Mouse (Mus musculus): ENCODE measurements at regions not wholly inside any gene's neighbourhood (a gene's known extent, or its start where the extent isn't known, plus 50 kb on each side); places are given as distances from the start of the nearest gene placed in this dataset.

GRCm38 (mm10) chr2:128388883-128389470, 202.0 kb upstream of the Spdye4c start:
- Histone ChIP-seq H3K4me3 (ENCODE audit: control insufficient read depth, insufficient read depth, low read length) (no peak overlapping the region), H3K27me3 (ENCODE audit: control insufficient read depth, insufficient read depth, low read length) (no peaks in the 10 kb centered on the region), H3K27ac (ENCODE audit: control insufficient read depth, insufficient read depth, low read length) (no peak overlapping the region), H3K4me1 (replicated peaks; ENCODE audit: control insufficient read depth, insufficient read depth, low read length) (peaks cover 2% of the 10 kb centered on the region; the same call in 1 of the 2 replicates), H3K36me3 (ENCODE audit: control insufficient read depth, insufficient read depth, low read length) (no peaks in the 10 kb centered on the region)
- TF ChIP-seq CTCF (IDR thresholded peaks at IDR 0.05; ENCODE audit: borderline replicate concordance, control insufficient read depth, extremely low read depth, insufficient read depth, low read length, poor library complexity) (no peak), POLR2A (IDR thresholded peaks at IDR 0.05; ENCODE audit: control insufficient read depth, extremely low read depth, insufficient read depth, low read length, poor library complexity) (no peak)
- DNase-seq: no peak
- 58% methylated on average over 7 of the region's 7 CpGs for WGBS

GRCm38 (mm10) chr2:128392344-128392743, 198.7 kb upstream of the Spdye4c start:
- Histone ChIP-seq H3K27ac (ENCODE audit: control insufficient read depth, insufficient read depth, low read length) (no peak overlapping the region), H3K27me3 (ENCODE audit: control insufficient read depth, insufficient read depth, low read length) (no peaks in the 10 kb centered on the region), H3K4me1 (replicated peaks; ENCODE audit: control insufficient read depth, insufficient read depth, low read length) (peaks cover 2% of the 10 kb centered on the region; the same call in 1 of the 2 replicates), H3K4me3 (ENCODE audit: control insufficient read depth, insufficient read depth, low read length) (no peak overlapping the region), H3K36me3 (ENCODE audit: control insufficient read depth, insufficient read depth, low read length) (no peaks in the 10 kb centered on the region)
- TF ChIP-seq POLR2A (IDR thresholded peaks at IDR 0.05; ENCODE audit: control insufficient read depth, extremely low read depth, insufficient read depth, low read length, poor library complexity) (no peak), CTCF (IDR thresholded peaks at IDR 0.05; ENCODE audit: borderline replicate concordance, control insufficient read depth, extremely low read depth, insufficient read depth, low read length, poor library complexity) (no peak)
- no peak for DNase-seq
- WGBS: 18% methylated on average over 9 of the region's 9 CpGs

- no peak overlapping the region for H3K27ac ChIP-seq (ENCODE audit: control insufficient read depth, insufficient read depth, low read length)
- no peak for DNase-seq
- no peak for TF ChIP-seq CTCF (IDR thresholded peaks at IDR 0.05; ENCODE audit: borderline replicate concordance, control insufficient read depth, extremely low read depth, insufficient read depth, low read length, poor library complexity)
- TF ChIP-seq POLR2A (IDR thresholded peaks at IDR 0.05; ENCODE audit: control insufficient read depth, extremely low read depth, insufficient read depth, low read length, poor library complexity): no peak
- H3K36me3 ChIP-seq (ENCODE audit: control insufficient read depth, insufficient read depth, low read length): no peaks in the 10 kb centered on the region
- WGBS: 29% methylated on average over 8 of the region's 8 CpGs
- H3K4me3 ChIP-seq (ENCODE audit: control insufficient read depth, insufficient read depth, low read length): no peak overlapping the region
- H3K4me1 ChIP-seq (replicated peaks; ENCODE audit: control insufficient read depth, insufficient read depth, low read length): no peaks in the 10 kb centered on the region; the same call in 1 of the 2 replicates
- H3K27me3 ChIP-seq (ENCODE audit: control insufficient read depth, insufficient read depth, low read length): no peaks in the 10 kb centered on the region
These were observed 197.6 kb upstream of the Spdye4c start for GRCm38 (mm10) chr2:128393401-128393800.

- Histone ChIP-seq H3K4me3 (ENCODE audit: control insufficient read depth, insufficient read depth, low read length) (no peak overlapping the region), H3K36me3 (ENCODE audit: control insufficient read depth, insufficient read depth, low read length) (no peaks in the 10 kb centered on the region), H3K4me1 (replicated peaks; ENCODE audit: control insufficient read depth, insufficient read depth, low read length) (no peaks in the 10 kb centered on the region; the same call in 1 of the 2 replicates), H3K27ac (ENCODE audit: control insufficient read depth, insufficient read depth, low read length) (no peak overlapping the region), H3K27me3 (ENCODE audit: control insufficient read depth, insufficient read depth, low read length) (no peaks in the 10 kb centered on the region)
- WGBS: 73% methylated on average over 5 of the region's 5 CpGs
- DNase-seq: no peak
- no peak for TF ChIP-seq POLR2A (IDR thresholded peaks at IDR 0.05; ENCODE audit: control insufficient read depth, extremely low read depth, insufficient read depth, low read length, poor library complexity)
- no peak for TF ChIP-seq CTCF (IDR thresholded peaks at IDR 0.05; ENCODE audit: borderline replicate concordance, control insufficient read depth, extremely low read depth, insufficient read depth, low read length, poor library complexity)
These were observed 197.1 kb upstream of the Spdye4c start for GRCm38 (mm10) chr2:128393921-128394320.

GRCm38 (mm10) chr2:128395308-128396007, 195.6 kb upstream of the Spdye4c start:
- Histone ChIP-seq H3K4me3 (ENCODE audit: control insufficient read depth, insufficient read depth, low read length) (no peak overlapping the region), H3K27me3 (ENCODE audit: control insufficient read depth, insufficient read depth, low read length) (no peaks in the 10 kb centered on the region), H3K36me3 (ENCODE audit: control insufficient read depth, insufficient read depth, low read length) (no peaks in the 10 kb centered on the region), H3K4me1 (replicated peaks; ENCODE audit: control insufficient read depth, insufficient read depth, low read length) (no peaks in the 10 kb centered on the region; the same call in 1 of the 2 replicates), H3K27ac (ENCODE audit: control insufficient read depth, insufficient read depth, low read length) (no peak overlapping the region)
- TF ChIP-seq CTCF (IDR thresholded peaks at IDR 0.05; ENCODE audit: borderline replicate concordance, control insufficient read depth, extremely low read depth, insufficient read depth, low read length, poor library complexity) (no peak), POLR2A (IDR thresholded peaks at IDR 0.05; ENCODE audit: control insufficient read depth, extremely low read depth, insufficient read depth, low read length, poor library complexity) (no peak)
- WGBS: 73% methylated on average over 4 of the region's 4 CpGs
- DNase-seq: no peak

- 2% methylated on average over 9 of the region's 9 CpGs for WGBS
- Histone ChIP-seq H3K36me3 (ENCODE audit: control insufficient read depth, insufficient read depth, low read length) (no peaks in the 10 kb centered on the region), H3K27ac (ENCODE audit: control insufficient read depth, insufficient read depth, low read length) (no peak overlapping the region), H3K4me3 (ENCODE audit: control insufficient read depth, insufficient read depth, low read length) (no peak overlapping the region), H3K4me1 (replicated peaks; ENCODE audit: control insufficient read depth, insufficient read depth, low read length) (no peaks in the 10 kb centered on the region; the same call in 1 of the 2 replicates), H3K27me3 (ENCODE audit: control insufficient read depth, insufficient read depth, low read length) (no peaks in the 10 kb centered on the region)
- peak; percentile 93 for TF ChIP-seq CTCF (IDR thresholded peaks at IDR 0.05; ENCODE audit: borderline replicate concordance, control insufficient read depth, extremely low read depth, insufficient read depth, low read length, poor library complexity)
- no peak for TF ChIP-seq POLR2A (IDR thresholded peaks at IDR 0.05; ENCODE audit: control insufficient read depth, extremely low read depth, insufficient read depth, low read length, poor library complexity)
- DNase-seq: peak; percentile 95
These were observed 195.0 kb upstream of the Spdye4c start for GRCm38 (mm10) chr2:128396008-128396346.
